Mouse (Mus musculus) right cerebral cortex, postnatal 25 days (tissue): Measurements from ENCODE around the gene Epha10.

Source experiments
- DNase-seq: peaks from one replicate; pipeline ENCODE4 v3.0.0; 2022

Gene Epha10

DNA sequence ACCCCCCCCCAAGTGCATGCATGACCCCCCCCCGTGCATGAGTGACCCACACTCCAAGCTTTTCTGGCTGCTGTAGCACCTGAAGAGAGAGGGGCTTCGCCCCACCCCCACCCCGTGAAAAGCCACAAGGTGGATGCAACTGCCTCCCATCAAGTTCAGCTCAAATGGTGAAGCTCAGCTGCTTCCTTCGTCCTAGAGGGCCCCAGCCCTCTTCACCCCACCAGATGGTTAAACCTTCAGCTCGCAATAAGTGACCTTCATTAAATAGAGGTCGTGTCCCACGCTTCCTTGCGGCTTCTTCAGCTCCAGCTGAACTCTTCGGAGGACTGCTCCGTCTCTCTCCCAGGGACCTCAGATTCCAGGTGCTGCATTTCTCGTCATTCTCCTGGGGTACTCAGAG, at the start of gene Epha10:
Gene Epha10 (plus strand): TSS at position 301 of the 400 bp plus-strand sequence.
- DNase-seq: no peak

DNA sequence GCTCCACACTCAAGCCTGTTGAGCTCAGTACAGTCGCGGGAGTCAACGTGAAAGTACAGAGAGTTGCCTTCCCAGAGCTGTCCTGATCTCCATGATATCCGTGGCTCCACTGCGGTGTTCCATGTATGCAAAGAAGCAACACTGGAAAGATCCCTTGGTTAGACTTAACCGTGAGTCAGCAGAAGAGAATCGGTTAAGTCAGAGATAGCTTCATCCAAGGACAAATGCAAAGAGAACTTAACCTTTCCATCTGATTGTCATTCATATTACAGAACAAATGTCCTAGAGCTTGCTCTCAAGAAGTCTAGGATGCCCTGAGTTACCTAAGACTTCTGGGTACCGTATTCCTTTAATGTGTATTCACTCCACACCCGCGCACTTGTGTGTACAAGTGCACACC, 47.9 kb upstream of the Epha10 start:
- no peak for DNase-seq

DNA sequence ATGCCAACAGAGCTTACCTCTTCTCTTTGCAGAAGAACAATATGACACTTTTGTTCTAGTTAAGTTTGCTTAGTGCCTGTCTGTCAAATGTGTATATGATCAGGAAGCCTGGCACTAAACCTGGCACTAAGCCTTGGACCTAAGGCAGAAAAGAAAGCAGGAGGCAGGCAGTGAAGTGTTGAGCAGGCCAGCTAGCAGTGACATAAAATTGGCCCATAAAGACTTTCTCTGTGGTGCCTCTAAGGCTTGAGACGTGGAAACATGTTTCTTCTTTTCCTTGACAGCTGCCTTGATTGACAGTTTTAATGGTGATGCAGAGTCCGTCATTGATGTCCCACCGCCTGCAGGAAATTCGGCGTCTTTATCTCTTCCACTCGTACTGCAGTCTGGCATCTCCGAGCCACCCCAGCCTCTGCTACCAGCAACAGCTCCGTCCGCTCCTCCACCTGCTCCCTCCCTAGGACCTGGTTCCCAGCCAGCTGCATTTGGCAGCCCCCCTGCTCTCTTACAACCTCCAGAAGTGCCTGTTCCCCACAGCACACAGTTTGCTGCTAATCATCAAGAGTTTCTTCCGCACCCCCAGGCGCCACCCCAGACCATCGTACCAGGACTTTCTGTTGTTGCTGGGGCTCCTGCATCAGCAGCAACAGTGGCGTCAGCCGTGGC, 42.5 kb upstream of the Epha10 start:
- no peak for DNase-seq

DNA sequence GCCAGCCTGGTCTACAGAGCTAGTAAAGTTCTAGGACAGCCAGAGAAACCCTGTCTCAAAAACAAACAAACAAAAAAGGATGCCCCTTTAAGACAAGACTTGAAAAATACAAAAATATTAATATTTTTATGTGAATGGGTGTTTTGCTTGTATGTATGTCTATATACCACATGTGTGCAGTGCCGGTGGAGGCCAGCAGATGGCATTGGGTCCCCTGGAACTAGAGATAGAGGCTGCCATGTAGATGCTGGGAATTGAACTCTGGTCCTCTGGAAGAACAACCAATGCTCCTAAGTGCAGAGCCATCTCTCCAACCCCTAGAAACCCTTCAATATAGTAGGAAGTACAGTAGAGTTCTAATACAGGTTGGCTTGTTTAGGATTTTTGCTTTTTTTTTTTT, 39.7 kb upstream of the Epha10 start:
- DNase-seq: no peak

DNA sequence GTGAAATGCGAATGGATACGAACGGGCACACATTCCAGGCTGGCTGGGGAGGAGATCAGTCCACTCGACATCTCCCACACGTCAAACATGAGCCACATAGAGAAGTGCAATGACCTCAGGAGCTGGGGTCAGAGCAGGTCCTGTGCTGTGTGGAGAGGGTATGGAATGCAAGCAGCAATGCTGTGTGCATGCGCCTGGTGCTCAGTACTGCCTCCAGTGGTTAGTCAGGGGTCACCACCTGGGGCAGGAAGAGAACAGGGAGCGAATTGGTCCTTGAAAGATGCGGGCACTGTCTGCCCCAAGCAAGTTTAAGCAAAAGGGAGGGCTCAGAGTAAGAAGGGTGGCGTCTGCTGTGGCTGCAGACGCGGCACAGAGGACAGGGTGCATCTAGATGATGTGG, 37.2 kb upstream of the Epha10 start:
- no peak for DNase-seq

DNA sequence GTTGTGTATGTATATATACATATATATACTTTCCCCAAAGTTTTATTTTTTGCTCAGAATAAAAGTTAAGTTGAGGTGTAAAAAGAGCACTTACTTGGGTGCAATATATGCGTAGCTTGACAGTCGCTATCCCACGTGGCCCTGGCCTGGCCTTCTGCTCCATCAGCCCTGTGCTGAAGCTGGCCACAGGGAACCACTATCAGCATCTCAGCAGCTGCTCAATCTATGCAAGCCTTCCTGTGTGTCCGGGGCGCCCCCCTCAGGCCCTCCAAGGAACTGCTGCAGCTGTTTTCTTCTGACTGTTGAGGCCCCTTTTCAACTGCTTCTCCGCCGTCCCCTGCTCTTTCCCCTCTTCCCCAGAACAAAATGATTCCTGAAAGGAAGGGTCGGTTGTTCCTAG, 33.1 kb upstream of the Epha10 start:
- DNase-seq: peak; percentile 78

GRCm38 (mm10) chr4:124849631-124850260, 31.0 kb upstream of the Epha10 start:
- DNase-seq: peak; percentile 69

DNA sequence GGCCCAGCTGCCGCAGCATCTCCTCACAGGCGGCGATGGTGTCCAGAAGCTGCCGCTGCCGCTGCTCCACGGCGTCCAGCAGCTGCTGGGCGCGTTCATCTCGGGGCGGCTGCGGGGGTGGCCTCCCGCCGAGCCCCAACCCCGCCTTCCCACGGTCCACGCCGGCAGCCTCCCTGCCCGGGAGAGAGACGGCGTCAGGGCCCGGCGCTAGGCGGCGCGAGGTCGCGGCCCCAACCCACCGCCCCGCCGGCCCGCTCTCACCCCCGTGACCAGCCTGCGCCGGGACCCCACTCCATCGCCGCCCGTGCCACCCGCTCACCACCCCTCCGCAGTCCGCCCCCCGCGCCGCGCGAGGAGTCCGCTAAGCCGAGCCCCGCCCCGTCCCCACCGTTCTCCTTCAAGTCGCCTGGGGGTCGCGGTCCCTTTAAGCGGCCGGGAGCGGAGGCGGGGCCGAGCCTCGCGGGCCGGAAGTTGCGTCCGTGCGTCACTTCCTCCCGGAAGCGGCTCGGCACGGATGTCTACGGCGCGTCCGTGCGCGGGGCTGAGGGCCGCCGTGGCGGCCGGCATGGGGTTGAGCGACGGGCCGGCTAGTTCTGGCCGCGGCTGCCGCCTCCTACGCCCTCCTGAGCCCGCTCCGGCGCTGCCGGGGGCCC, 30.3 kb upstream of the Epha10 start, which contains the start of gene Yrdc:
Gene Yrdc (plus strand): TSS at position 419 of the 653 bp plus-strand sequence.
- peak; percentile 94 for DNase-seq

- peak; percentile 79 for DNase-seq
Observed at GRCm38 (mm10) chr4:124850933-124851658, 29.6 kb upstream of the Epha10 start, which contains the start of gene 1110065P20Rik. Gene 1110065P20Rik (minus strand): TSS chr4:124851196.

GRCm38 (mm10) chr4:124856294-124856693, 24.4 kb upstream of the Epha10 start:
- no peak for DNase-seq

DNA sequence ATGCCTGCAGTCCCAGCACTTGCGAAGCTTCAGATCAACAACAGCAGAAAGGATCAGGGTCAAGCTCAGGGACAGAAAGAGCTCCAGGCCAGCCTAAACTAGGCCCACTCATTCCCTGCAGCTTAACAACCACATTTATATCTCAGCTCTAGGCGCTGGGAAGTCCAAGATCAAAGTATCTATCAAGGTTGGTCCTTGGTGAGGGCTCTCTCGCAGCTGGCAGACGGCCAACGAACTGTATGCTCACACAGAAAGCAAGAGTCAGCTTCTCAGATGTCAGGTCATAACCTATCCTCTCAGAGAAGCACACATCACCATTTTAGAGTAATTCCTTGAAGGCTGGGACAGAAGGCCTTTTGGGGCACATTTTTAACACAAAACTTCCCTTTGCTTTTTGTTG, 22.3 kb upstream of the Epha10 start:
- DNase-seq: no peak

DNA sequence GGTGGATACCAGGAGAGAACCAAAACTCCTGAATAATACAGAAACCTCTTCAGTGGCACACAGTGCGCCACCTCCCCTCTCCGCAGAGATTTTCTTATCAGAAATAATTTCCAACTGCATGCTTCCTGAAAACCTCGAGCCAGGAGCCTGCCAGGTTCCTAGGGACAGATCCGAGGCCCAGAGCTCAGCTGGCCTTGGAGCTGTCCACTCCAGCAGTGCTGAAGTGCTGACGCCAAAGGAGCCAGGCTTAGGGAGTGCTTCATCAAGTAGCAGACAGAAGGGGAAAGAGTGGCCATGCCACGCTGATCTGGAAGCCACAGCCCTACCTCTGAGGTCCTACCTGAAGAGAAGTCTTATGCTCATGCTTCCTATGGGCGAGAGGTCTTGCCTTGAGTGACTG, 20.3 kb upstream of the Epha10 start:
- no peak for DNase-seq

DNA sequence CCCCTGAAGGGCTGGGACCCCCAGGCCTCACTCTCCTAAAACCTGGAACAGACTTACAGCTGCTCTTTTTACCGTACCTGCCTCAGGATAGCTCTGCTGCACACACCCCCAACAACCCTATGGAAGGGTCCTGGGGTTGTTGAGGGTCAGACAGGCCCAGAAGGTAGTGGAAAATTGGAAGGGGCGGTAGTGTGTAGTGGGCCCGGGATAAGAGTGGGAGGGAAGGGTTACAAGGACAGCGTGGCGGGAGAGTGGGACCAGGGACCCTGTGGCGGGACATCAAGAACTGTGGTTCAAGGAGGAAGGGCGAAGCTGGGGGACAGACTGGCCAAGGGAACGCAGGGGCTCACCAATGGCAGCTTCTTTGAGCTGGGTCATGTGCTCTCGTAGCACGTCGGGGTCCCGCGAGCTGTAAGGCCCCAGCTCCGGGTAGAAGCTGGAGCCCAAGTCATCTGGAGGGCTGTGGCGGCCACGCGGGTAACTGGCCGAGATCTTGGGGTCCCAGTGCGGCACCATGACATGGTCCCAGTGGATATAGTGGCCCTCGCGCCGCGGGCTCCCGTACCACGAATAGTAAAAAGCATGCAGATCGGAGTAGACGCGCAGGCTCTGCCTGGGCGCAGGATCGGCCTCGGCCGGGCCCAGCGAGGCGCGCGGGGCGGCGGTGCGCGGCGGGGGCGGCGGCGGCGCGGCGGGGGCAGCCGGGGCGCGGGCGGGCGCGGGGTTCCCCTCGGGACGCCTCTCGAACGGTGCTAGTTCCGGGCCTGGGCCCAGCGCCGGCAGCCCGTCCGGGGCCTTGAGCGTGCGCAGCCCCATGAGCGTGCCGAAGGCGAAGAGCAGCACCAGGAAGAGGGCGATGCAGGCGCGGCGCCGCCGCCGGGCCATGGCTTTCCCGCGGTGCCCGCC, 19.2 kb upstream of the Epha10 start, which contains the start of gene Maneal:
Gene Maneal (minus strand): TSS at position 889 of the 906 bp plus-strand sequence.
- DNase-seq: no peak

GRCm38 (mm10) chr4:124872719-124873118, 8.0 kb upstream of the Epha10 start:
- DNase-seq: no peak

DNA sequence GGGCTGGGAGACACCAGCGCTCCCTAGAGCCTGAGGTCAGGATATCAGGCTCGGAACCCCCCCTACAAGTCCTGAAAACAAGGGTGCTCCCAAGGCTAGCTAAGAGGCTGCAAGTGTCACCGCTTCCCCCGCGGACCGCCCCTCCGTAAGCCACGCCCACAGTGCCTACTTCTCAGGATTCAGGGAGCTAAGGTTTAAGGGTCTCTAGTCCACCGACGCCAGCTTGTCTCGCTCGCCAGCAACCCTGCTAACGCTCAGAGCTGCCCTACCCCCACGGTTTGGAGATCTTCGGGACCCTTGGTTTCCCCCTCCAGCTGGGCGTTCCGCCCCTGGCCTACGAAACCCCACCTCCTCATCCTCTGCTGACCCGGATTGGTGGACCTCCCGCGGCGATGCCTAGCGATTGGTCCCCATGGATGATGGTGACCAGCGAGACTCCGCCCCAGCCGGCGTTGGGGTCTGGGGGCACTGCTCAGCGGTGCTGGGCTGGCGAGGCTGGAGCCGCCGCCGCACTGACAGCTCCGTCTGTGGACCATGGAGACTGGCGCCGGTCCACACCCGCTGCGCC, 726 bp downstream of the Epha10 start:
- DNase-seq: peak; percentile 87

DNA sequence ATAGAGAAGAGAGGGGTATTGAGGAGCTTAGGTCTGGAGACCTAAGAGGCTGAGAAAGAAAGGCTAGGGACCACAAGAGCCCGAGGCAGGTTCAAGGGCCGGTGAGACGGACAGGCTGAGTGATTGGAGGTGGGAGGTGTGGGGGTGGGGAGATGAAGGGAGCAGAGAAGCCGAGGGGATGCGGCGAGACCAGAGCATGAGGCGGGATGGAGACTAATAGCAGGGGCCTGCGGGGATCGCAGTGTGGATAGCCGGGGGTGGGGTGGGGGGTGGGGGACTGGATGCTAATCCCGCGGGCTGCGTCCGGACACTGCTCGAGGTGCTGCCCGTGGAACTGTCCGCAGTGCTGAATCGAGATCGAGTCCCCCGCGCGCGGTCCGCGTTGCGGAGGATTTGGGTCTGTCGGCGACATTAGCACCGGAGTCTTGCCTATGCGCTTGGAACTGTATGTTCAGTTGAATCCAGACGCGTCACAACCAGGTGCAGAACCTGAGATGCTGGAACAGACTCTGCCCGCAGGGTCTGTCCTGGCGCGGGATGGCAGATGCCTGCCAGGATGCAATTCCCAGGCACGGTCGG, 1.5 kb downstream of the Epha10 start:
- DNase-seq: peak; percentile 36

DNA sequence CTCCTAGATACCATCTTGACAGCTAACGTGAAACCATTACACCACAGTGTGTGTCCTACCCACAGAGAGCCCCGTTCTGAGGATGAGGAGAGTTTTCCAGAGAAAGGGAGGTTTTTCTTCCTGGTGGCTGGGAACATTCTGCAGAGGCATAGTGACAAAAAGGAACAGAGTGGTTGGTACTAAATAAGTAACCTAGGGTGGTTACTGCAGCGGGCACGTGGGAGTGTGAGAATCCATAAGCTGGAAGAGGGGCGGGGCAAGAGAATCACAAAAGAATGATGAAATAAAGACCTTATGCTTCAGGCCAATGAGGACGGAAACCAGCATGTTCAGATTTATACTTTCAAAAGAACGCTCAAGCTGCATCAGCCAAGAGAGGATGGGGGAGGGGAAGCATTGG, 8.0 kb downstream of the Epha10 start:
- DNase-seq: no peak

DNA sequence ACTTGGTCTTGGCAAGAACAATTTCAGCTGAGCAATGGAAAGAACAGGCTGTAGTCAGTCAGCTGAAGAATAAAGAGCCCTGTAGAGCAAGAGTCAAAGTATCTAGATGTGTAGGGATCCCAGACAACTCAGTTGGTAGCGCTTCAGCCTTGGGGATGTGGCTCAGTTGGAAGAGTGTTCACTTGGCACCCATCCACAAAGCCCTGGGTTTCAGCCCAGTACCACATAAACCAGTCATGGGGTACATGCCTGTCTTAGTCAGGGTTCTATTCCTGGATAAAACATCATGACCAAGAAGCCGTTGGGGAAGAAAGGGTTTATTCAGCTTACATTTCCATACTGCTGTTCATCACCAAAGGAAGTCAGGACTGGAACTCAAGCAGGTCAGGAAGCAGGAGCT, 9.2 kb downstream of the Epha10 start:
- no peak for DNase-seq

- DNase-seq: no peak
Observed at GRCm38 (mm10) chr4:124890831-124891230, 10.1 kb downstream of the Epha10 start.

DNA sequence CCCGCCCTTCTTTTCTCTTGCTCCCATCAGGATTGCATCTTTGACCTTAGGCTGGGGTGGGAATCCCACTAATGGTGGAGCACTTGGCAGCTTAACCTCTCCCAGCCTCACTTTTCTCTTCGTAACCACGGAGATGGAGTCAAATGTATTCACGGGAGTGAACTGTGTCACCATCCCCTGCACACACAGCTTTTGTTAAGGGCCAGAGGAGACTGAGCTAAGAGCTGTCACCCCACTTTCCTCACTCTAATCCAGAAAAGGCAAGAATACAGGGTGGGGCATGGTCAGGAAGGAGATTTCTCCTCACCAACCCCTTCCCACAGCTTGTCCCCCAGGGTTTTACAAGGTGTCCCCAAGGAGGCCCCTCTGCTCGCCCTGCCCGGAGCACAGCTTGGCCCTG, 13.1 kb downstream of the Epha10 start:
- no peak for DNase-seq
